Mouse (Mus musculus): ENCODE results near the gene Noa1.

DNA sequence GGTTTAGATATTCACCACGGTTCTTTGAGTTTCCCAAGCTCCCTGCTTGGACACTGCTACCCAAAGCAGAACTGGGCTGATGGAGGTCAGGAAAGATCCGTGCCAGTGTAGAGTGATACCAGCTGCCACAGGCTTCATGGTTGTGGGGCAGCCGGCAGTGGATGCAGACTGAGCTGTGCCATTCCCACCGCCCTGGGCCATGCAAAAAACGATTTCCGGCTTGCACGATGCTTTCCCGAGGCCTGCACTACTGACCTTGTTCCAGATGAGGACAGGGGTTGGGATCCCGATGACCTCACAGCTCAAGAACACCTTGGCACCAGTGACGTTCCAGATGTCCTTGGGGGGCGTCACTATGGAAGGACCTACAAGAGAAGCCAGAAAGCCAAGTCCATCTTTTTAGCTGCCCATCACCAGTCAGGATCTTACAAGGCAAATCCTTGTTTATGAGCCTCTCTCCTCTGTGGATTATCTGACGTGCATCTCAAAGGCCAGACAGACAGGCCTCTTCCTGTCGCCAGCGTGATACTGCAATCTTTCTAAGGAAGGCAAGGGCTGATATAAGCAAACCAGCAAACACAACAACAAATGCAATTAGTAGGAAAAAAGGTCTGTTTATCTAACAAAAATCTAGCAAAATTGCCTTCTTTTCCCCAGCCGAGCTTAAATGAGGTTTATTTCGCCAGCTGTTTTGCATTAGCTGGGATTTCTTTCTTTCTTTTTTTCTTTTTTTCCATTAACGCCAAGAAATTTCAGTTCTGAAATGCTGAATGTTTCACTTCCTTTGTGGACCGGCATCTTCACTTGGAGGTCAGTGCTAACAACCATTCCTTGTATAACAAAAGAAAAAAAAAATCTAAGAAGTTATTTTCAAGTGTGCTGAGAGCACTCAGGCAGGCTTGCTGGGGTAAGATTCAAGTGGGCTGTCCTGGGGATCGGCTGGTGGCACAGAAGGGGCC lies 45.7 kb upstream of the Noa1 start:
- TF ChIP-seq POLR2A (IDR thresholded peaks at IDR 0.05; ENCODE audit: insufficient read depth, low read depth, low read length) (no peak), CTCF (IDR thresholded peaks at IDR 0.05) (no peak), EP300 (IDR thresholded peaks at IDR 0.05; ENCODE audit: insufficient read depth, low read depth, low read length) (no peak)
